Mouse (Mus musculus) right cerebral cortex, adult 2 months (tissue): ENCODE data around the gene Dusp1.

ENCODE experiments used
- DNase-seq, 2 experiments: peaks; one replicate each; pipeline ENCODE4 v3.0.0; 2021 to 2022; ENCODE audit warnings: low spot score in 2 of 2

The Dusp1 gene

DNA sequence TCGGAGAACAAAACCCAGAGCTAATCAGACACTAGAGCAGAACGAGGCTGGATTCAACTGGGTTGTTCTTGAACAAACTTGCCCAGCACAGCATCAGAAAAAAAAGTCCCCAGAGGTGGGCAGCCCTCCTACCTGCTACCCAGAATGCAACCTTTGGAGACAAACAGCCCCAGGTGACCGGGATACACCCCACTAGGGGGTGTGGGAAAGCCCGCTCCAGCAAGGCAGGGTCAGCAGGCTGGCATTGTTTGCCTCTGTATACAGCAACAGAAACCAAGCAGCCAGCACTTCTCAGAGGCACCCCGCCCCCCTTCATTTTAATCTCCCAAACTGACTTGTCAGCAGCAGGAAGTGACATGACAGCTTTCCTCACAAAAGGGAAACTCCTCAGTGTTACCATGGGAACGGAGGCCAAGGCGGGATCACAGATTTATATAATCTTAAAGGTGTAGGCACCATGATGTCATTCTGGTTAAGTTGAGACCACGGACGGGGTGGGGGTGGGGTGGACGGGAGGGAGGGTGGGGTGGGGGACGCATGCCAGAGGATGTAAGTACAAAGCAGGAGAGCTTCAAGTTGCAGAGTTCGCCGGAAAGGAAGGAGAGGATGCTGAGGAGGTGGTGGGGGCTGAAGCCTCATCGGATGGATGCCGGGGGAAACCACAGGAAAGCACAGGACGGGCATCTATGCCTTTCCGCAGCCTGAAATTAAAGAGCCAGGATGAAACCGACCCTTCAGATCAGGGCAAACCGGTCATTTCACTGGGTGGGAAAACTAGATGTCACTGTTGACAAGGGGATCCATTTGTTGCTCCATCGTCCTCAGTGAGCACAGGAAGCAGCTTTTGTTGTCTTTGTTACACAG is 58.9 kb downstream of the Dusp1 start:
- peak; percentile 80 to 86 for DNase-seq

GRCm38 (mm10) chr17:26501826-26502225 is 60.1 kb downstream of the Dusp1 start:
- DNase-seq: no peak

- no peak for DNase-seq
These were observed 63.3 kb downstream of the Dusp1 start for GRCm38 (mm10) chr17:26498626-26499025.

- DNase-seq: no peak
These were observed 64.5 kb downstream of the Dusp1 start for GRCm38 (mm10) chr17:26497416-26497923.

DNA sequence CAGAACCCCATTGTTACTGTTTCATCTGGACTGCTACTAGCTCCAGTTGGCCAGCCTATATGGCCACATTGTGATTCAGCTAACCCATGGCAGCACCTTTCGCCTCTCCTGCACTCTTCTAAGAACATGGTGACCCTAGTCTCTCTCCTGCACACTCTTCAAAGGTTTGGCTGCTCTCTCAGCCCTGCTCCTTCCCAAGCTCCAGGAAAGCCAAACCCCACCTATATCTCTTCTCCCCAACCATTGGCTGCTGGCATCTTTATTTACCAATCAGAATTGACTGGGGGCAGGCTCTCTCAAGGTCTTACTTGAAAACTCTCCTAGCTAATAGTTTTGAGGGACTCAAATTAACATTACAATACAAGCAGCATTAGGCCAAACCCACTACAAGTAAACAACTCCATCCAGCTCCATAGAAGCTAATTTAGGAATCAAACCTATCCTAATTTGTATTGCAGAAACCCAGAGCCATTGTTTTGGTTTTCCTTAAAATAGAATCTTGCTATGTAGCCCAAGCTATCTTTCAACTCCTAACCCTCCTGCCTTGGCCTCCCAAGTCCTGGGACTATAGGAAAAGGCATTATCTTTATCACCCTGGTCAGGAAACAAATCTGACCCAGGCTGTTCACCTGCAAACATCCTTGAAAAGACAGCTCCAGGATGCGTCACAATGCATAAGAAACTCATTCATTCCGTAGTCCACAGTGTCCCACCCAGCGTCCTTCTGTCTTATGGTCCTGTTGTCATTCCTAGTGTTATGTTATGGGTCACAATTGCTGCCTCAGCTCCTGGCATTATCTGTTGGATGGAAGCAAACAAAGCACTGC is 67.1 kb downstream of the Dusp1 start:
- DNase-seq: no peak

- DNase-seq: no peak
These were observed 69.7 kb downstream of the Dusp1 start for GRCm38 (mm10) chr17:26492246-26492645.

DNA sequence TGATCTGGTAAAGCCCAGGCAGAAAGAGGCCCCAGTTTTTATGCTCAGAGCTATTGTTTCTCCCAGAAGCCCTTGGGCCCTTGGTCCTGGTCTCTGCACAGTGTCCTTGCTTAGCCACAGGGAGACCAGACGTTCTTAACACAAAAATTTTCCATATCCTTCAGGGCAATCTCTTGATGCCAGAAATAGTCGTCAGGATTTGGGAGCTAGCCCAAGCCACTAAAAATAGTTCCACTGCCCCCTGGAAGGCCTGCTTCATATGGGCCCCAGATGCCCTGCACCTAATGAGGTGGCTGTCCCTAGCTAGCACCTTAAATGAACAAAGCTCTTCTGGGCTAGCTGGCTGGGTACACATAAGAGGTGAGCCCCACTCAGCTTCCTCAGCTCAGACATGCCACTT is 71.0 kb downstream of the Dusp1 start:
- no peak for DNase-seq

- no peak for DNase-seq
These were observed 71.9 kb downstream of the Dusp1 start for GRCm38 (mm10) chr17:26490072-26490471.

DNA sequence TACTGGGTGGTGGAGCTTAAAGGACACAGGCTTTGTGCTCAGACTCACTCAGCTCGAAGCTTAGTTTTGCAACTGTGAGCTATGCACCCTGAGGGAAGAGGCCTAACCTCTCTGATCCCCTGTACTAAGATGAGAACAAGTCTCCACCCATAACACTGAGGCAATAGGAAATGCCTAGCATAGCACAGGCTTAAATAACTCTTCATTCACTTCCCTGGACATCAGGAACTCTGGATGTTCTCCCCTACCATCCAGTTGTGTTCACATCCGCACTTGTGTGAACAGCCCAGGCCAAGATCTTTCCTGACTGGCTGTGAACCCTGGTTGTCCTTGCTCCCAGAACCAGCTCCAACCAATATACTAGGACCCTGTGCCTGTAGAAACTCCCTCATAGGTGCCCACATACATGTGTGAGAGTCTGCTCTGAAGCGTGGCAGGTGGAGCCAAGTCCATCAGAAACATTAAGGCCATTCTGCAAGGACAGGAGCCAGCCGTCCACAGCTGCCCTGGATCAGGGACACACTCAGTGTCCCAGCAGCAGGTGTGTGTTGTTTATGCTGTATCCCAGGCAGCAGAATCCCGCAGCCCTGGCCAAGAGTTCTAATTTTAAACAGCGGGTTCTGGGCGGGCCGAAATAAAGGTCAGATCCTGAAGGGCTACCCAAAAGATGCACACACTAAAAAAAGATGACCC is 73.1 kb downstream of the Dusp1 start:
- no peak for DNase-seq

DNA sequence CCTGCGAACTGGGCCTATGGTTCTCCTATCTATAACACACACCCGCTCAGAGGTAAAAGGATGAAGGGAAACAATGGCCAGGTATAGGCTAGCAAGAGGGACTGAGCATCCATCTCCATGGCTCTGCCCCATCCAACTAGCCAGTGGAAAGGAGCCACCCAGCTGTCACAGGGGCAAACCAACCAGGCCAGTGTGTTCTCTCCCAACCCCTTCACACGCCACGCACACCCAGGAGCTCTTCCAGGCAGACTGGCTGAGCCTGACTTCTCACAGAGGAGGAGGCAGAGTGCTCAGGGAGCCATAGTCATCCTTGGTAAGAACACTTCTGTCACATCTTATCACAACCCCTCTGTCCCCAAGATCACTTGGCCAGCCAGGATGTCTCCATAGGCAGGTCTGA is 74.0 kb downstream of the Dusp1 start:
- no peak for DNase-seq

GRCm38 (mm10) chr17:26487266-26487665 is 74.7 kb downstream of the Dusp1 start:
- no peak for DNase-seq

- no peak for DNase-seq
These were observed 77.1 kb downstream of the Dusp1 start for GRCm38 (mm10) chr17:26484626-26485421.

GRCm38 (mm10) chr17:26480956-26481355 is 81.0 kb downstream of the Dusp1 start:
- DNase-seq: no peak

GRCm38 (mm10) chr17:26479619-26480018 is 82.3 kb downstream of the Dusp1 start:
- no peak for DNase-seq

DNA sequence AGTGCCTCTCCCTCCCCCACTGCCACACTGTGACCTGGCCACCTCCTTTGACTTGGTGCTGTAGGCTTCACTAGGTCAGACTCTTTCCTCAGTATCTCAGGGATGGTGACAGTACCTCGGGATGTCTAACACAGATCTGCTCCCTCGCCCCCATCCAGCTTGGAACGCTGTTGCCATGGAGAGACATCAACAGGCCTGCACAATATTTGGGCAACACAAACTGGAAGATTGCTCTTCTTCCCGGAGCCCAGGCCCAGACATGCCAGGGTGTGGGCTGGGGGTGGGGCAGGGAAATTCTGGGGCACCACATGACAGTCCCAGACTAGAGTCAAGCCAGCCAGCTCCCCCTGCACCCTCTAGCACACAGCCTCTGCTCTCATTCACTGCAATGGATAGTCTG is 83.3 kb downstream of the Dusp1 start:
- DNase-seq: no peak

DNA sequence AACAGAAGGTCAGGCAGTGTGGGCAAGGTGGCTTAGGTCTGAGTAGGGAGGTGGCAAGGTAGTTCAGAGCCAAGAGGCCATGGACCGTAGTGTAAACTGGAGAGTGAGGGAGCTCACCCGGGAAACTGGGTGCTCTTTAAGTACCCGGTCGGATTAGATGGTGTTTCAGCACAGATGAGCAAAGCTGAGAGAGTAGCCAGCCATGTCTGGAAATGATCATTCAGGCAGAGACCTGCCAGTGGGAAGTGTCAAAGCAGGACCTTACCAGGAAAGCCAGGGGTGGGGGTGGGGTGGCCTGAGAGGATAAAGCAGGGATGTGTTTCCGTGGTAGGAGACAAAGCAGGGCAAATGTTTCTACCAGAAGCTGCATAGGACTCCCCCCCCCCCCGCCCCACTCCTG is 85.1 kb downstream of the Dusp1 start:
- no peak for DNase-seq

DNA sequence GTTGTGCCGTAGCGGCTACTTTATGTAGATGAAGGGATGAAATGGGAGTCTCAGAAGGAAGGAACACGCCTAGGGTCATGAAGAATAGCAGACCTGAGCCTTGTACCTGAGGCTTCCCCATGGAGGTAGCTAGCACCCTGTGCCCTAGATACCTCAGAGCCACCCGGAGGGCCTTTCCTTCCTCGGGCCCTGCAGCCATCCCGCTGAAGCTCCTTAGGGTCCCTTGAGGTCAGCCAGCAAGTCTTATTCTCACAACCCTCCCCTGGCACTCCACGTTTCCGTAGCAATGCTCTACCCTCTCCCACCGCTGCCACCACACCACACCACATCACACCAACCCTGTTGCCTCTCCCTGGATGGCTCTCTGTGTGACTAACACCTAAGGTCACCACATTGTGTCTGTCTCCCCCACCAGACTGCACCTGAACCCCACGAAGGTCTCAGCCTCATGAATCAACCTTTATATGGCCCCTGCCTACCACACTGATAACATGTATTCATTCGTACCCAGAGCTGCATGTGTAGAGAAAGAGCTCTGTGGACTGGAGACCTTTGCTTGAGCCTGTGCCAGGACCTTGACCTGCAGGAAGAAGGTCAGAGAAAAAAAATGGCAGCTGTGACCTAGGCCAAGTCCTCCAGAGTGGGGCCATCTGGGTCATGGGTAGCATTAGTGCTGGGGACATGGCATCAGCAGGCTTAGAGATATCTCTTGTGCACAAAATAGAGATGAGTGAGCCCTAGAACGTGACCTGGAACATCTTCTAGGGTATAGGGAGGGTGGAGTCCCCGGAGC is 93.6 kb downstream of the Dusp1 start:
- no peak for DNase-seq

- DNase-seq: no peak
These were observed 94.3 kb downstream of the Dusp1 start for GRCm38 (mm10) chr17:26467619-26468018.

- DNase-seq: peak; percentile 86 to 87
These were observed 95.2 kb downstream of the Dusp1 start for GRCm38 (mm10) chr17:26466741-26467150.

DNA sequence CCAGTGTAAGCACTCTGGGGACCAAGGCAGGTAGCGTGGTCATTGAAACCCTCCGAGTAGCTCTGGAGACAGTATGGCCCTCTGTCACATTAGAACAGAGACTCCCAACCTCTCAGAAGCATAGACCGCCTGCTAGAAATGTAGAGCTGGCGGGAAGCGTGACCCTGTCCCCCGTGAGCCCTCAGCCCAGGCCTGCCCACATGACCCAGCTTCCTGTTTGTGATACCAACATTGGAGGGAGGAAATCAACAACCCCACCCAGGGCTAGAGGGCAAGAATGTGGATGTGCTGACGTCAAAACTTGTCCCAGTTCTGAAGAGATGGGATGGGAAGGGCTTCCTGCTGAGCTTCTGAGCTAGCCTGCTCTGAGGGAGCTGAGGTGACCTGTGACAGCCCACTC is 97.0 kb downstream of the Dusp1 start:
- DNase-seq: no peak
